Mouse (Mus musculus) lung, embryonic 14.5 days (tissue): ENCODE results near the gene Gm45062. TPM values are rescaled to one million over a fixed set of nuclear protein-coding genes. Genes with fewer than 3 reads are reported as not detected.
A peak's percentile ranks its signal among the peaks of the same experiment; 100 is the strongest.

ENCODE experiments used
- ATAC-seq: fragments of 200-750 bp; cut with Nextera tagmentation; 2 replicates; pipeline ENCODE4 v1.8.0; 2017; ENCODE audit warnings: mild to moderate bottlenecking, moderate TSS enrichment, moderate library complexity; ENCODE audit not compliant: insufficient read depth
- DNase-seq: peaks from one replicate; pipeline ENCODE4 v3.0.0-alpha.2; 2015
- H3K27ac ChIP-seq: fragments of 300-500 bp; sonication (generic); 2 replicates; pipeline ENCODE4 v1.5.1; 2014; ENCODE audit warnings: low read depth, mild to moderate bottlenecking, moderate library complexity
- H3K27me3 ChIP-seq: fragments of 300-500 bp; sonication (generic); 2 replicates; pipeline ENCODE4 v1.6.1; 2014; ENCODE audit warnings: low read length, control low read depth; ENCODE audit not compliant: insufficient read depth
- H3K36me3 ChIP-seq: fragments of 300-500 bp; sonication (generic); 2 replicates; pipeline ENCODE4 v1.6.1; 2014; ENCODE audit warnings: control low read depth; ENCODE audit not compliant: insufficient read depth
- H3K4me1 ChIP-seq: fragments of 300-500 bp; sonication (generic); 2 replicates; pipeline ENCODE4 v1.6.1; 2014; ENCODE audit warnings: antibody characterized with exemption, control low read depth; ENCODE audit not compliant: insufficient read depth
- H3K4me2 ChIP-seq: fragments of 300-500 bp; sonication (generic); 2 replicates; pipeline ENCODE4 v1.6.1; 2014; ENCODE audit warnings: mild to moderate bottlenecking
- H3K4me3 ChIP-seq: fragments of 300-500 bp; sonication (generic); 2 replicates; pipeline ENCODE4 v1.5.1; 2014; ENCODE audit warnings: low read depth, low read length
- H3K9ac ChIP-seq: fragments of 300-500 bp; sonication (generic); 2 replicates; pipeline ENCODE4 v1.6.1; 2014
- H3K9me3 ChIP-seq: fragments of 300-500 bp; sonication (generic); 2 replicates; pipeline ENCODE4 v1.6.1; 2016; ENCODE audit warnings: low read depth, low read length, control low read depth
- CTCF ChIP-seq: IDR thresholded peaks from 2 replicates; pipeline ENCODE4 v1.5.1; 2016; ENCODE audit warnings: antibody characterized with exemption, low read depth
- WGBS: fragments of 180-500 bp; shearing (Covaris S2); extraction: QIAGEN DNeasy Blood & Tissue Kit; methylation state at CpG from one replicate; pipeline ENCODE4 v1.1.7; 2014; 5-methylcytosine and 5-hydroxymethylcytosine counted together
- polyA plus RNA-seq: library from polyadenylated mRNA; unstranded; fragments of >200 nt; fragmentation: Nextera tagmentation; extraction: Ambion mirVana; gene quantifications from 2 replicates; pipeline ENCODE4 v1.2.1, GENCODE M21; 2014

Gene Gm45062
- polyA plus RNA-seq, 1 experiment from 2014 or later = 9.8 TPM

DNA sequence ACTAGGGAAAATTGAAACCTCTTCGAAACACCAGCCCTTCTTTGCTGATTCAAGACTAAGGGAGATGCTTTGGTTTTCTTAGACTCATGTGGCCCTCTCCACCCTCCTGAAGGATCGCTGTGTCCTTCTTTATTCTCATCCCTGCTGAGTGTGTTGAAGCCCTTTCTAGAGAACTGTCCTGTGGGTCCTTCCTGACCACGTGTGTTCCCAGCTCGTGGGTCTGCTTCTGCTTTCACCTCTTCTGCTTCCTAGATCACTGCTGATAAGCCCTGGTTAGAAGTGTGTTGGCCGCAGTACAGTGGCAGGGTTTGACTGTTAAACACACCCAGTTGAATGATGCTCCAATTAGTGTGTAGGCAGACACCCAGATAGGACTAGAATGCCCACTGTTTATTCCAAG, 168.4 kb downstream of the Gm45062 start:
- H3K4me2 ChIP-seq = no peak overlapping the region
- H3K4me3 ChIP-seq = no peak overlapping the region
- no peak overlapping the region for H3K9ac ChIP-seq
- no peaks in the 10 kb centered on the region for H3K27me3 ChIP-seq
- no peak for ATAC-seq
- H3K4me1 ChIP-seq = no peaks in the 10 kb centered on the region
- 67% methylated on average over 5 of the region's 5 CpGs for WGBS
- no peak overlapping the region for H3K27ac ChIP-seq
- H3K36me3 ChIP-seq = no peaks in the 10 kb centered on the region
- H3K9me3 ChIP-seq = no peaks in the 10 kb centered on the region
- DNase-seq = no peak
- TF ChIP-seq CTCF = no peak

- Histone ChIP-seq H3K27me3 (no peaks in the 10 kb centered on the region), H3K4me1 (no peaks in the 10 kb centered on the region), H3K9ac (no peak overlapping the region), H3K4me2 (no peak overlapping the region), H3K36me3 (no peaks in the 10 kb centered on the region), H3K4me3 (no peak overlapping the region), H3K9me3 (no peaks in the 10 kb centered on the region), H3K27ac (no peak overlapping the region)
- no peak for DNase-seq
- 74% methylated on average over 9 of the region's 9 CpGs for WGBS
- ATAC-seq = no peak
- no peak for TF ChIP-seq CTCF
Observed at GRCm38 (mm10) chr6:8430610-8431234, 171.5 kb downstream of the Gm45062 start.

DNA sequence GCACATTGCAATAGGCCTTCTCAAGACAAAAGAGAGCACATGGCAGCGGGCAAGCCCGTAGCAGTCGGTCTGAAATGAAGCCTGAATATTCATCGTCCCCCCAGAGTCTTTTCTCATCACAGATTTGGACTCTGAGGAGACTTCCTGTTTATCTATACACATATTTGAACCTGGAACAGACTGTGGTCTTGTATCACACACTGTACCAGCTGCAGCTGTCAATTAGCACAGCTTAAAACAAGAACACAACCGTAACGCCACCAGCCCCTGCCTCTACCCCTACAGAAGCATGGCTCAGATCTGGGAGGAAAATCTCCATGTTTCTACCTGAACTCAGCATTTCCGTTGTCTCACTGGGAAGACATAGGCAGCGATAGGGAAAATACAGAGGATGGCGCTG, 173.9 kb downstream of the Gm45062 start:
- TF ChIP-seq CTCF = no peak
- H3K27me3 ChIP-seq = no peaks in the 10 kb centered on the region
- H3K36me3 ChIP-seq = no peaks in the 10 kb centered on the region
- H3K9me3 ChIP-seq = no peaks in the 10 kb centered on the region
- H3K4me1 ChIP-seq = no peaks in the 10 kb centered on the region
- DNase-seq (peak; percentile 5), ATAC-seq (no peak)
- no peak overlapping the region for H3K9ac ChIP-seq
- H3K4me3 ChIP-seq = no peak overlapping the region
- no peak overlapping the region for H3K27ac ChIP-seq
- WGBS = 71% methylated on average over 9 of the region's 9 CpGs
- H3K4me2 ChIP-seq = no peak overlapping the region

DNA sequence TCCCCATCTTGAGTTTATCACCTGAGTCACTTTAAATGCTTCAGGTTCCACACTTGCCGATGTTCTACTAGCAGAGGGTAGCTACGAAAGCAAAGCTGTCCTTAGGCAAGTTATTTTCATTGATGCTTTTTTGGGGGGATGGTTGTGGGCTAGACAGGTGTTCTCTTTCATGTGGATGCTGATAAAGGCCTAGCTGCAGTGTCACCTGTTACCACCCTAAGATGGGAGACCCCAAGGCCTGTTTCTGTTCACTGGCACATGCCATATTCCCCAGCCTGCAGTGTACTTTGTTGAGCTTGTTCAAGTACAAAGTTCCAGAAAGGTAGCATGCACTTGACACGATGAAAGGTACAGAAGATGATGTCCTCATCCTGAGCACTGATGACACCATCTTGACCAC, 178.7 kb downstream of the Gm45062 start:
- DNase-seq = no peak
- H3K27ac ChIP-seq = no peak overlapping the region
- no peak overlapping the region for H3K9ac ChIP-seq
- no peaks in the 10 kb centered on the region for H3K27me3 ChIP-seq
- 85% methylated on average over 3 of the region's 3 CpGs for WGBS
- no peak overlapping the region for H3K4me3 ChIP-seq
- no peaks in the 10 kb centered on the region; the same call in 1 of the 2 replicates for H3K9me3 ChIP-seq
- no peaks in the 10 kb centered on the region for H3K36me3 ChIP-seq
- no peak for TF ChIP-seq CTCF
- no peak overlapping the region for H3K4me2 ChIP-seq
- no peaks in the 10 kb centered on the region for H3K4me1 ChIP-seq
- ATAC-seq = no peak

GRCm38 (mm10) chr6:8441814-8442213, 182.6 kb downstream of the Gm45062 start:
- Histone ChIP-seq H3K4me3 (no peak overlapping the region), H3K36me3 (no peaks in the 10 kb centered on the region), H3K9me3 (no peaks in the 10 kb centered on the region; the same call in 1 of the 2 replicates), H3K4me1 (peaks cover 3% of the 10 kb centered on the region), H3K27ac (no peak overlapping the region), H3K27me3 (no peaks in the 10 kb centered on the region), H3K9ac (no peak overlapping the region), H3K4me2 (no peak overlapping the region)
- 85% methylated on average over 3 of the region's 3 CpGs for WGBS
- ATAC-seq (no peak), DNase-seq (no peak)
- TF ChIP-seq CTCF = no peak

GRCm38 (mm10) chr6:8446786-8447185, 187.5 kb downstream of the Gm45062 start:
- no peak for TF ChIP-seq CTCF
- DNase-seq (peak; percentile 43), ATAC-seq (peak; percentile 56; the same call in 1 of the 2 replicates)
- H3K9me3 ChIP-seq = no peaks in the 10 kb centered on the region; the same call in 1 of the 2 replicates
- H3K4me1 ChIP-seq = peaks cover 4% of the 10 kb centered on the region
- peak overlapping the region; percentile 50; the same call in 1 of the 2 replicates for H3K27ac ChIP-seq
- 33% methylated on average over 5 of the region's 5 CpGs for WGBS
- H3K4me2 ChIP-seq = no peak overlapping the region
- no peak overlapping the region for H3K9ac ChIP-seq
- no peaks in the 10 kb centered on the region for H3K36me3 ChIP-seq
- no peak overlapping the region for H3K4me3 ChIP-seq
- H3K27me3 ChIP-seq = no peaks in the 10 kb centered on the region

GRCm38 (mm10) chr6:8455599-8455998, 196.3 kb downstream of the Gm45062 start:
- H3K27ac ChIP-seq = no peak overlapping the region
- no peaks in the 10 kb centered on the region for H3K9me3 ChIP-seq
- WGBS = 76% methylated on average over 5 of the region's 5 CpGs
- no peak overlapping the region for H3K4me3 ChIP-seq
- H3K9ac ChIP-seq = no peak overlapping the region
- no peak for TF ChIP-seq CTCF
- no peak for ATAC-seq
- H3K27me3 ChIP-seq = no peaks in the 10 kb centered on the region
- no peak overlapping the region for H3K4me2 ChIP-seq
- no peaks in the 10 kb centered on the region for H3K36me3 ChIP-seq
- DNase-seq = no peak
- no peaks in the 10 kb centered on the region for H3K4me1 ChIP-seq
